Mouse (Mus musculus) lung, postnatal 0 days (tissue): ENCODE measurements around the gene Ccl22. TPM values are rescaled to one million over a fixed set of nuclear protein-coding genes. Genes with fewer than 3 reads are reported as not detected.
A peak's percentile ranks its signal among the peaks of the same experiment; 100 is the strongest.

Experiments used
- ATAC-seq: fragments of 200-750 bp; cut with Nextera tagmentation; 2 replicates; pipeline ENCODE4 v1.8.0; 2017; ENCODE audit warnings: moderate library complexity
- DNase-seq: peaks from one replicate; pipeline ENCODE4 v3.0.0-alpha.2; 2016; ENCODE audit warnings: low spot score
- H3K27ac ChIP-seq: fragments of 300-500 bp; sonication (generic); 2 replicates; pipeline ENCODE4 v1.5.1; 2014; ENCODE audit warnings: antibody characterized with exemption, mild to moderate bottlenecking, low read length, mixed read lengths
- H3K27me3 ChIP-seq: fragments of 300-500 bp; sonication (generic); replicated peaks from 2 replicates; pipeline ENCODE4 v1.6.1; 2014; ENCODE audit warnings: low read length, mixed read lengths; ENCODE audit not compliant: insufficient read depth
- H3K36me3 ChIP-seq: fragments of 300-500 bp; sonication (generic); 2 replicates; pipeline ENCODE4 v1.6.1; 2014; ENCODE audit warnings: low read length, mixed read lengths; ENCODE audit not compliant: insufficient read depth
- H3K4me1 ChIP-seq: fragments of 300-500 bp; sonication (generic); 2 replicates; pipeline ENCODE4 v1.6.1; 2014; ENCODE audit warnings: antibody characterized with exemption, low read depth, low read length, mixed read lengths; ENCODE audit not compliant: insufficient read depth
- H3K4me2 ChIP-seq: fragments of 300-500 bp; sonication (generic); replicated peaks from 2 replicates; pipeline ENCODE4 v1.6.1; 2014; ENCODE audit warnings: low read depth, mild to moderate bottlenecking, low read length, moderate library complexity, mixed read lengths
- H3K4me3 ChIP-seq: fragments of 300-500 bp; sonication (generic); 2 replicates; pipeline ENCODE4 v1.5.1; 2014; ENCODE audit warnings: low read depth, low read length
- H3K9ac ChIP-seq: fragments of 300-500 bp; sonication (generic); replicated peaks from 2 replicates; pipeline ENCODE4 v1.6.1; 2014; ENCODE audit warnings: low read depth, mild to moderate bottlenecking
- H3K9me3 ChIP-seq: fragments of 300-500 bp; sonication (generic); 2 replicates; pipeline ENCODE4 v1.6.1; 2016; ENCODE audit warnings: low read length, mixed read lengths
- CTCF ChIP-seq: IDR thresholded peaks from 2 replicates; pipeline ENCODE4 v1.5.1; 2016; ENCODE audit warnings: antibody characterized with exemption, mild to moderate bottlenecking
- EP300 ChIP-seq: IDR thresholded peaks from 2 replicates; pipeline ENCODE4 v1.6.1; 2016; ENCODE audit warnings: antibody characterized with exemption, mild to moderate bottlenecking, control low read depth
- WGBS: fragments of 180-500 bp; shearing (Covaris S2); extraction: QIAGEN DNeasy Blood & Tissue Kit; methylation state at CpG from one replicate; pipeline ENCODE4 v1.1.7; 2014; 5-methylcytosine and 5-hydroxymethylcytosine counted together
- polyA plus RNA-seq: library from polyadenylated mRNA; unstranded; fragments of >200 nt; fragmentation: Nextera tagmentation; extraction: Ambion mirVana; gene quantifications from 2 replicates; pipeline ENCODE4 v1.2.1, GENCODE M21; 2015

Gene Ccl22
- polyA plus RNA-seq = 0.45 TPM in 2 replicates

- Histone ChIP-seq H3K9ac (no peak within 1 kb of the TSS), H3K27me3 (no peaks in the 10 kb centered on the region), H3K4me2 (no peak within 1 kb of the TSS), H3K4me1 (no peaks in the 10 kb centered on the region), H3K27ac (no peak within 1 kb of the TSS), H3K4me3 (no peak within 1 kb of the TSS), H3K9me3 (no peaks in the 10 kb centered on the region), H3K36me3 (no peaks in the 10 kb centered on the region)
- no peak for ATAC-seq
- DNase-seq = no peak
- 86% methylated on average over 7 of the region's 7 CpGs for WGBS
- TF ChIP-seq CTCF (no peak), EP300 (no peak)
Observed at GRCm38 (mm10) chr8:94745476-94746184, at the start of gene Ccl22. Gene Ccl22, plus strand, starts transcription at chr8:94745590.

DNA sequence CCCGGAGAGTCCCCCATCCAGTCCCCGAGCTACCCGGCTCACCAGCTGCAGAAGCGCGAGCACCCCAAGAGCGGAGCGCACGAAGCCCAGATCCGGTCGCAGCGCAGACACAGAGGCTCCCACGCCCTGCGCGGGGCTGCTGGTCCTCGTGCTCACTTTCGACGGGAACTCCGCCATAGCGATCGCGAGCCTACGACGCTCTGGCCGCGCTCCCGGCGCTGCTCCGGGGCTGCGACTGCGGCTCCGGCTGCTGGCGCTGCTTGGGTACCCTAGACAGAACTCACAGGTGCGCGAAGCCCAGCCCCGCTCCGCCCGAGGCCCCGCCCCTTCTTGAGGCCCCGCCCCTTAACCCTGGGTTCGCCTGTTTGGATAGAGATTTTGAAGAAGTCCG, 49.4 kb upstream of the Ccl22 start, which contains the start of gene Pllp:
Gene Pllp (minus strand): TSS at position 285 of the 391 bp plus-strand sequence.
- H3K4me3 ChIP-seq = peak within 1 kb of the TSS; percentile 33
- no peak within 1 kb of the TSS for H3K27ac ChIP-seq
- DNase-seq = peak; percentile 56
- H3K27me3 ChIP-seq = peaks cover 25% of the 10 kb centered on the region; the same call in 1 of the 2 replicates
- TF ChIP-seq CTCF = no peak
- TF ChIP-seq EP300 = no peak
- ATAC-seq = peak; percentile 70
- H3K9ac ChIP-seq = no peak within 1 kb of the TSS
- peak within 1 kb of the TSS; percentile 54 for H3K4me2 ChIP-seq
- no peaks in the 10 kb centered on the region for H3K36me3 ChIP-seq
- no peaks in the 10 kb centered on the region for H3K9me3 ChIP-seq
- WGBS = under 1% methylated on average over 35 of the region's 41 CpGs
- peaks cover 10% of the 10 kb centered on the region for H3K4me1 ChIP-seq

DNA sequence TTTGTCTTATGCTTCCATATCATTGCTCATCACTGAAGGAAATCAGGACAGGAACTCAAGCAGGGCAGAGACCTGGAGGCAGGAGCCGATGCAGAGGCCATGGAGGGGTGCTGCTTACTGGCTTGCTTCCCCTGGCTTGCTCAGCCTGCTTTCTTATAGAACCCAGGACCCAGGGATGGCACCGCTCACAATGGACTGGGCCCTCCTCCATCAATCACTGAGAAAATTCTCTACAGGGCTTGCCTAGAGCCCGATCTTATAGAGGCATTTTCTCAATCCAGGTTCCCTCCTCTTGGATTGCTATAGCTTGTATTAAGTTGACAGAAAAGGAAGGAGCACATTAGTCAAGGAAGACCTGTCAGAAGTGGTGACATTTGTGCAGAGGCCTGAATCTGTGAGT, 48.8 kb upstream of the Ccl22 start:
- no peak overlapping the region for H3K4me3 ChIP-seq
- H3K9me3 ChIP-seq = no peaks in the 10 kb centered on the region
- TF ChIP-seq CTCF = no peak
- TF ChIP-seq EP300 = no peak
- no peak overlapping the region for H3K27ac ChIP-seq
- WGBS = 53% methylated on average over 3 of the region's 3 CpGs
- DNase-seq = no peak
- no peak for ATAC-seq
- H3K9ac ChIP-seq = no peak overlapping the region
- H3K4me1 ChIP-seq = peaks cover 10% of the 10 kb centered on the region
- no peak overlapping the region for H3K4me2 ChIP-seq
- H3K27me3 ChIP-seq = peaks cover 25% of the 10 kb centered on the region; the same call in 1 of the 2 replicates
- H3K36me3 ChIP-seq = no peaks in the 10 kb centered on the region

GRCm38 (mm10) chr8:94697956-94698355, 47.4 kb upstream of the Ccl22 start:
- Histone ChIP-seq H3K27me3 (peaks cover 25% of the 10 kb centered on the region; the same call in 1 of the 2 replicates), H3K4me3 (no peak overlapping the region), H3K36me3 (no peaks in the 10 kb centered on the region), H3K4me1 (peaks cover 10% of the 10 kb centered on the region), H3K4me2 (no peak overlapping the region), H3K27ac (no peak overlapping the region), H3K9ac (no peak overlapping the region), H3K9me3 (no peaks in the 10 kb centered on the region)
- TF ChIP-seq EP300 (no peak), CTCF (no peak)
- ATAC-seq (no peak), DNase-seq (no peak)
- WGBS = 72% methylated on average over 6 of the region's 6 CpGs

DNA sequence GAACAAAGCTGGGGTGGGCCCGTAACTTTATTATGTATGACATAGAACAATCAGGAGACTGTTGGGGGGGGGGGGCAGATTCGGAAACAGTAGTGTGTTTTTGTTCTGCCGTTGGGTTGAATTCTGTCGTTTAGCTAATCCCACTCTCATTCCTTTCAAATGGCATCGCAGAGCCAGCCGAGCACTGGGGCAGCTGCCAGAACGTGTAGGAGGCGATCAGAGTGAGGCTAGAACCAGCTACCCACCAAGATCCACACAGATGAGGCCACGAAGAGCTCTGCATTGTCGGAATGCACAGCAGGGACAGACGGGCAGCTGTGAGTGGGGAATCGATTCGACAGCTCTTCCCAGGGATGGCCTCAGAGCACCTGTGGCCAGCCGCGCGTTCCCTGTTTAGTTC, 46.0 kb upstream of the Ccl22 start:
- H3K27me3 ChIP-seq = peaks cover 20% of the 10 kb centered on the region; the same call in 1 of the 2 replicates
- no peak for DNase-seq
- 76% methylated on average over 16 of the region's 16 CpGs for WGBS
- peaks cover 10% of the 10 kb centered on the region for H3K4me1 ChIP-seq
- no peak for ATAC-seq
- TF ChIP-seq EP300 = no peak
- no peak for TF ChIP-seq CTCF
- H3K4me2 ChIP-seq = no peak overlapping the region
- no peaks in the 10 kb centered on the region for H3K9me3 ChIP-seq
- H3K36me3 ChIP-seq = no peaks in the 10 kb centered on the region
- no peak overlapping the region for H3K4me3 ChIP-seq
- H3K27ac ChIP-seq = no peak overlapping the region
- no peak overlapping the region for H3K9ac ChIP-seq

- WGBS = 67% methylated on average over 4 of the region's 4 CpGs
Observed at GRCm38 (mm10) chr8:94700421-94700935, 44.9 kb upstream of the Ccl22 start.

More at GRCm38 (mm10) chr8:94700421-94700935, 44.9 kb upstream of the Ccl22 start:
- no peak overlapping the region for H3K4me2 ChIP-seq
- H3K27me3 ChIP-seq = peaks cover 16% of the 10 kb centered on the region; the same call in 1 of the 2 replicates
- TF ChIP-seq EP300 = no peak
- no peak for TF ChIP-seq CTCF
- DNase-seq = no peak
- H3K36me3 ChIP-seq = no peaks in the 10 kb centered on the region
- H3K9me3 ChIP-seq = no peaks in the 10 kb centered on the region
- no peak overlapping the region for H3K9ac ChIP-seq
- no peak overlapping the region for H3K4me3 ChIP-seq
- ATAC-seq = no peak
- peaks cover 7% of the 10 kb centered on the region for H3K4me1 ChIP-seq
- no peak overlapping the region for H3K27ac ChIP-seq
